Mouse (Mus musculus): Measurements from ENCODE around the gene Gm17657. TPM values are rescaled to one million over a fixed set of nuclear protein-coding genes. Genes with fewer than 3 reads are reported as not detected.
"Not testable (repeated sequence)": the region's sequence is repeated elsewhere in the genome, so short reads cannot be mapped to it uniquely, and the experiment has no call there.

Gm17657 gene
- total RNA-seq, 4 experiments from 2014 or later, result not detected

DNA sequence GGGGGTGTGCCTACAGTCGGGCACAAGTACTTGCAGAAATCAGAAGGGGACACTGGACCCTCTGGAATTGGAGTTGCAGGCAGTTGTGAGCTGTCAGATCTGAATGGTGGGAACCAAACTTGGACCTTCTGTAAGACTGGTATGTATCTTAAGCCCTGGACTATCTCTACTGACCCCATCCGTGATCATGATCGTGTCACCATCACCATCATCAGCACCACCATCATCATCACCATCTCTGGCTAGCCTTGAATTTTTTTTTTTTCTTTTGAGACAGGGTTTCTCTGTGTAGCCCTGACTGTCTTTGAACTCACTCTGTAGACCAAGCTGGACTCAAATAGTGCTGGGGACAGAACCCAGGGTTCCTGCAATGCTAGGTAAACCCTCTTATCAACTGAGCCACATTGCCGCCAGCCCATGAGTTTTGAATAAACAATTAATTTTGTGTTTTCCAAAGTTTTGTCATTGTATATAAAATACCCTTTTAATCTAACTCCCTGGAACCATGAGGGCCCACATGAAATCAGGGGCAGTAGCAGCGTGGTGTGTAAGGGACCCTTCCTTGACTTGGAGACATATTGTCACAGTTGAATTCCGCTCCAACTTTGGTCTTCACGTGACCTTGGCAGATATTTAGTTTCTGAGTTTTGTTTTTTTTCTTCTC lies 47.3 kb downstream of the Gm17657 start:
- DNase-seq (ENCODE audit: low spot score in 2 of 2), result no peak

DNA sequence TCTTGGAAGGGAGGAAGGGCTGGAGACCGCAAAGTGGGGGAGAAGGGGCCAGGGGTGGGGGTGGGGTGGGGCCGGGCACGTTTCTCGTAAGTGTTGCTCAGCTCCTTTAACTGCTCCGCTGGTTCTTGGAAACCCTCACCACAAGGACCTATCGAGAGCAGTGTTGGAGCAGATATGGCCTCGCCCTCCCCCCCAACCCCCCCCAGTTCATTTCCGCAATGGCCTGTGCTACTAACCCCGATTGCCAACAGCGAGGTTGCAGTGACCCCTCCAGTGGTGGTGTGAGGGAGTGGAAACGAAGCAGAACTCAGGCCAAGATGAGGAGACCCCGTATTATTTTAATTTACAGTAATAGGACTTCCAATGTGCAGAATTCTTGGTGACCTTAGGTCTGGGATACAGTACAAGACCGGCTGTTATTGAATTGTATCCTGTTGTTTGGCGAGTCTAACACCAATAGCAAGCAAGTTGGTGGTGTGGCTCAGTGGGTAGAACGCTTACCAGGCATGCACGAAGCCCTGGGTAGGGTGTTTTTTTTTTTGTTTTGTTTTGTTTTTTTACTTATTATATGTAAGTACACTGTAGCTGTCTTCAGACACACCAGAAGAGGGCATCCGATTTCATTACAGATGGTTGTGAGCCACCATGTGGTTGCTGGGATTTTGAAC lies 48.5 kb downstream of the Gm17657 start:
- no peak for DNase-seq (ENCODE audit: low spot score in 2 of 2)

DNA sequence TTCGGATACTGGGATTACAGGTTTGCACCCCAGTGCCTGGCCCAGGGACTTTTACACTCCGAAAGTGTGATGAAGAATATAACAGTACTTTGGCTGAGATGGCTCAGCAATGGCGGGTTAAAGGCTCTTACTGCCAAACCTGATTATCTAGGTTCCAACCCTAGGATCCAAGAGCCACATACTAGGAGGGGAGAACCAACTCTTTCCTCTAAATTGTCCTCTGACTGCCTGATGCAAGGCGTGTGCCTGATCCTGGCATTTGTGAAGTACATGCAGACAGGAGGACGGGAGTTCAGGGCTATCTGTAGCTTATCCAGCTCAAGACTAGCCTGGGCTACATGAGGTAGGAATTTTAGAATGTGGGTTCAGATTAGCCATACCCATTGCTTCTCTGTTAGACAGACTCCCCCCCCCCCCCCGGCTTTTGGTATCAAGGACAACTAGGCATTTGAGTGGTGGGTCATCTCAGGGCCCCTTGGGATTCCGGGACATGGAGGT lies 49.1 kb downstream of the Gm17657 start:
- no peak for DNase-seq (ENCODE audit: low spot score in 2 of 2)

DNA sequence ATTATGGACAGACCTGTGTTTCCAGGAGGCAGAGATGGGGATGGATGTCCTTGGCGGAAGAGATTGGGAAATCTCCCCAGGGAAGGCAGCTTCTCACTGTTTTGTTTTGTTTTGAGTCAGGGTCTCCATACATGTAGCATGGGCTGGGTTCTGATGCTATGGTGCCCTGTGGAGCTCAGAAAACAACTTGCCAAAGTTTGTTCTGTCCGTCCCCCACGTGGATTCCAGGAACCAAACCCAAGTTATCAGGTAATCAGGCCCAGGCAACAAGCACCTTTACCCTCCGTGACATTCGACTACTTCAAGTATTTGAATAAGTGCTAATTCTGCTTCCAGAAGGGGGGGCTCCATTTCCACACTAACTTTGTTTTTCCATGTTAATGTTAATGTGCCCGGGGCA lies 49.9 kb downstream of the Gm17657 start:
- DNase-seq (ENCODE audit: low spot score in 2 of 2), result no peak

DNA sequence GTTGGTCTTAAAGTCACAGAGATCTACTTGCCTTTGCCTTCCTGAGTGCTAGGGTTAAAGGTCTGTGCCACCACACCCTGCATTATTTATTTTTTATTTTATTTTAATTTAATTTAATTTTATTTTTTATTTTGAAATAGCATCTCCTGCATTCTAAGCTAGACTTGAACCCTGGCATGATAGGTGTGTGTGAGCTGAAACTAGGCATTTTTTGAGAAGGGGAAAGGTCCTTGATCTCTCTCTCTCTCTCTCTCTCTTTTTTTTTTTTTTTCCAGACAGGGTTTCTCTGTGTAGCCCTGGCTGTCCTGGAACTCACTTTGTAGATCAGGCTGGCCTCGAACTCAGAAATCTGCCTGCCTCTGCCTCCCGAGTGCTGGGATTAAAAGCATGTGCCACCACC lies 50.5 kb downstream of the Gm17657 start:
- not testable (repeated sequence) for DNase-seq (ENCODE audit: low spot score in 2 of 2)

DNA sequence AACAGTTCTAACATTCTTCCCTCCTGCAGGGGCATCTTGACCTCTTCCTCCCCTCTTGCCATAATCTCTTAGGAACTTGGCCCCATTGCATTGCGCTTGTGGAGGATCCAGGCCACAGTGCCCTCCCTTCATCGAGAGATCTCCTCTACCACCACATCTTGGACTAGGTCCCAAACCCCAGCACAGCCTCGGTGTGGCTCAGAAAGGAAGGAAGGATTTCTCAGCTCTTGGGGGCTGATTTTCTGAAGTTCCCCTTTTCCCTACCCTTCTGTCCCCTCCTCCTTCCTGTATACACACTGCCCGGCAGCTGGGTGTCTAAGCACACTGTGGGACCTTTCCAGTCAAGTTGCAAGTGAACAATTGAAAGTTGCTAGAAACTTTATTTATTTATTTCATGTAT lies 51.4 kb downstream of the Gm17657 start:
- DNase-seq (ENCODE audit: low spot score in 2 of 2), result no peak

DNA sequence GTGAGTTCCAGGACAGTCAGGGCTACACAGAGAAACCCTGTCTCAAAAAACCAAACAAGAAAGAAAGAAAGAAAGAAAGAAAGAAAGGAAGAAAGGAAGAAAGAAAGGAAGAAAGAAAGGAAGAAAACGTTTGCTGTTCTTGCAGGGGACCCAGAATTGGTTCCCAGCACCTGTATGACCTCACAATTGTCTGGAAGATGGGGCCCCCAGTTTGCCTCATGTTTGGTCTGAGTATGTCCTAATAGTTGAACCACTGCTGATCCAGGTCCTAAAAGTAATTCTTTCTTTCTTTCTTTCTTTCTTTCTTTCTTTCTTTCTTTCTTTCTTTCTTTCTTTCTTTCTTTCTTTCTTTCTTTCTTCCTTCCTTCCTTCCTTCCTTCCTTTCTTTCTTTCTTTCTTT lies 52.0 kb downstream of the Gm17657 start:
- DNase-seq (ENCODE audit: low spot score in 2 of 2), result not testable (repeated sequence)

DNA sequence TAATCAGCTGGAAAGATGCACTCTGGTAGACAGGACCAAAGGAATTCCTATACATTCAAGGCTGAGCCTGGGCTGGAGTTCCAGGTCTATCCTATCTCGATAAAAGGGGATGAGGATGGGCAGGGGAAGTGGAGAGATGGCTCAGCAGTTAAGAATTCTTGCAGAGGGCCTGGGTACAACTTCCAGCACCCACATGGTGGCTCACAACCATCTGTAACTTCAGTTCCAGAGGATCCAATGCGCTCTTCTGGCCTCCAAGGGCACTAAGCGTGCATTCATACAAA lies 52.4 kb downstream of the Gm17657 start:
- DNase-seq (ENCODE audit: low spot score in 2 of 2), result no peak

DNA sequence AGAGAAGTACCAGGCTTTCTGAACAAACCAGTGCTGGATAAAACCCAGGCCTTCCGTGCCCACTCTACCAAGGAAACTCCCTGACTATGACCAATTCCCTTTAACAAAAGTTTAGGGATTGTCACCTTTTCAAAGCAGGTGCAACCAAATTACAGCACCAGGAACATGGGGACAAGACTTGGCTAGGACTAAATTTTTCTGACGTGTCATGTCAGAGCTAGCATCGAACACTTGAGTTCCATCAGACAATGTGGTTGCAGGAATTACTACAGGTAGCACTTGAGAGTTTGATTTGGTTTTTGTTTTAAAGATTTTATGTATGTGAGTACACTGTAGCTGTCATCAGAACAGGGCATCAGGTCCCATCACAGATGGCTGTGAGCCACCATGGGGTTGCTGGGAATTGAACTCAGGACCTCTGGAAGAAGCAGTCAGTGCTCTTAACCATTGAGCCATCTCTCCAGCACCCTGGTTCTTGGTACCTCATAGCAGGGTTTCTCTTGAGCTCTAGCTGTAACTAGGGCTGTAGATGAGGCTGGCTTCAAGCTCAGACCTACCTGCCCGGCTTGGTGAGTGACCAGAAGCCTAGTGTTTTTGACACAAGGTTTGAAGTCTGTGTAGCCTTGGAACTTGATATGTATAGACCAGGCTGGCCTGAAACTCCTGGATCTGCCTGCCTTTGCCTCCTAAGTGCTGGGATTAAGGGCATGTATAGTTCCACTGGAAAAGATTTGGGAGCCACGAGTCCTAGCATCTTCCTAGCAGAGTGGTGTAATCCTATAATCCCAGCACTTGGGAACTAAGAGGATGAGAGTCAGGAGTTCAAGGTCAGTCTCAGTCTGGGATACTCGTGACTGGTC lies 53.0 kb downstream of the Gm17657 start:
- no peak for DNase-seq (ENCODE audit: low spot score in 2 of 2)

DNA sequence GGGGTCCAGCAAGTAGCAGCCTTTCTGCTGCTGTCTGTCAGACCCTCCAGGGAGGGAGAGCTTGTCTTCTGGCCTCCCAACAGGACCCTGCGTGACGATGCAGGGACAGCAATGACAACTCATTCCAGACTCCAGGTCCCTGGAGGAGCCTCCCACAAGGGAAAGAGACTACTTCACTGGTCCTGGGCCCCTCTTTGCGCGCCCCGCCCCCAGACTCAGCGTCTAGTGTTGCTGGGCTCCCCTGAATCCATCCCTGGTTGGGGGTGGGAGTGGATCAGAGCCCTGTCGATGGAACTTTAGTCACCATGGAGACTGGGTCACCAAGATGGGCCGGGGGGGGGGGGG lies 54.7 kb downstream of the Gm17657 start:
- no peak for DNase-seq (ENCODE audit: low spot score in 2 of 2)

DNA sequence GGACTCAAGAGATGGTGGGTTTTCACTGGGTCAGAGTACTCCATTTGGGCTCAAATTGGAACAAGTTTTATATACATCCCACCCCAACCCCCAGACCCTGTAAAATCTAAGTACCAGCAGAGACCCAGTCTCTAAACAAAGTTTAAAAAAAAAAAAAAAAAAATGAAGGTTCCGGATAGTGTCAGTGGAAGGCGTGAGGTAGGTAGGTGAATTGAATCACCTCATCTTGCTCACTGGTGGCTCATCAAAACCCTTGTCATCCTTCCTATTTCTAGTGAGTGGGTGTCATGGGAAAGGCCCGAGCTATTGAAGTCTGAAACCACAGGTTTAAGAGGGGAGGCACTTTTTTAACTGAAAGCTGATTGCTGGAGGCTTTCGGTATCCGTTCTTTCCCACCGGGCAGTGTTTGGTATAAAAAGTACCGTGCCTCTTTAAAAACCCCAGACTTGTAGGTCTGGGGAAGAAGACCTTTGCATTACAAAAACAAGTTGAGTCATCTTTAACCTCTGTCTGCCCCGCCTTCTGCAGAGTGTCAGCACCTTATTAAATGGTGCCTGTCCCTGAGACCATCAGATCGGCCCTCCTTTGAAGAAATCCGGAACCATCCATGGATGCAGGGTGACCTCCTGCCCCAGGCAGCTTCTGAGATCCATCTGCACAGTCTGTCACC lies 55.2 kb downstream of the Gm17657 start:
- no peak for DNase-seq (ENCODE audit: low spot score in 2 of 2)

DNA sequence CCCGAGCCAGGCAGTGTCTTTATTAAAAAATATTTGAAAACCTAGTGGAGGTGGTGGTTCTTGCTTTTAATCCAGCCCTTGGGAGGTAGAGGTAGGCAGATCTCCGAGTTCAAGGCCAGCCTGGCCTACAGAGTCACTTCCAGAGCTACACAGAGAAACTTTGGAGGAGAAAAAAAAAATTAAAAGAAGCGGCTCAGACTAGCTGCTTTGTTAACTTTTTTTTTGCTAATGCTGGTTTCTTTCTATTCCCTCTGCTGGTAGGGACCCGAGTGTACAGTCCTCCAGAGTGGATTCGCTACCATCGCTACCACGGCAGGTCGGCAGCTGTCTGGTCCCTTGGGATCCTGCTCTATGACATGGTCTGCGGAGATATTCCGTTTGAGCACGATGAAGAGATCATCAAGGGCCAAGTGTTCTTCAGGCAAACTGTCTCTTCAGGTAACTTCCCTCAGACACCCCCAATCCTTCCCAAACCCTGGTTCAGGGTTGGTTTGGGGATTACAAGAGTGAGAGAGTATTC lies 55.9 kb downstream of the Gm17657 start:
- DNase-seq (ENCODE audit: low spot score in 2 of 2), result no peak

DNA sequence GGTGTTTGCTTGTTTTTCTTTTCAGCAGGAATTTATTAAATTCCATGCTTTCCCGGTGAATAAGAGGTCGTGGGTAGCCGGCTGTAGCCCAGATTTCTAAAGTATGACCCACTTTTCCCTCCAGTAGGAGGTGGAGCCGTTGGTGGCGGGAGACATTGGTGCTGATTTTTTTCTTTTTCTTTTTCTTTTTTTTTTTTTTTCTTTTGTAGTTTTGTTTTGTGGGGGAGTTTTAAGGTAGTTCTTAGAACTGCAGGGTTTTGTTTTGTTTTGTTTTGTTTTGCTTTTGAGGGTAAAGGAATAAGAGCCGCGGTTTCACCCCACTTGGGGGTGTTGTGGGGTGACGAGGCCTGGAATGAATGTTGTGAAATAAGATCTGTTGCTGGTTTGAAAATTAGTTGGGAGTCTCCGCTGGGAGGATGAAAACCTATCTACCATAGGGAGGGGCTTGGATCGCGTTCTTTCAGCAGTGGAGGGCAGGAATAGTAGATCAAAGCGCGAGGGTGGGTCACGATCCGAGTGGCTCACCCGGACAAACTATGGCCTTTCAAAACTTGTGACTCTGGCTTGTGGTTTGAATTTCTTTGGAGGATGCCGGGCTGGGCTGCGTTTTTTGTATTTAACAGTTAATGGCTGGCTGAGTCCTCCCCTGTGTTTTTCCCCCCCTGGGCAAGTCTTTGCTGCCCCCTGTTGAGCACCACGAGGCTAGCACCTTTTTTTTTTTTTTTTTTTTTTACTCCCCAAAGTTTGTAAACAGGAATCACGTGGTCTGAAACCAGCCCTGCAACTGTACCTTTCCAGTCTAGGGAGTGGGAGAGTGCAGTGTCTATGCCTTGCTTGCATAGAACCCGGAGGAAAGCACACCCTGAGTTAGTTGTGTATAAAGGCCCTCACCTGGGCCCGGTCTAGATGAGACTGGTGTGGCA lies 56.9 kb downstream of the Gm17657 start:
- DNase-seq (ENCODE audit: low spot score in 2 of 2), result peak; percentile 16 to 26

DNA sequence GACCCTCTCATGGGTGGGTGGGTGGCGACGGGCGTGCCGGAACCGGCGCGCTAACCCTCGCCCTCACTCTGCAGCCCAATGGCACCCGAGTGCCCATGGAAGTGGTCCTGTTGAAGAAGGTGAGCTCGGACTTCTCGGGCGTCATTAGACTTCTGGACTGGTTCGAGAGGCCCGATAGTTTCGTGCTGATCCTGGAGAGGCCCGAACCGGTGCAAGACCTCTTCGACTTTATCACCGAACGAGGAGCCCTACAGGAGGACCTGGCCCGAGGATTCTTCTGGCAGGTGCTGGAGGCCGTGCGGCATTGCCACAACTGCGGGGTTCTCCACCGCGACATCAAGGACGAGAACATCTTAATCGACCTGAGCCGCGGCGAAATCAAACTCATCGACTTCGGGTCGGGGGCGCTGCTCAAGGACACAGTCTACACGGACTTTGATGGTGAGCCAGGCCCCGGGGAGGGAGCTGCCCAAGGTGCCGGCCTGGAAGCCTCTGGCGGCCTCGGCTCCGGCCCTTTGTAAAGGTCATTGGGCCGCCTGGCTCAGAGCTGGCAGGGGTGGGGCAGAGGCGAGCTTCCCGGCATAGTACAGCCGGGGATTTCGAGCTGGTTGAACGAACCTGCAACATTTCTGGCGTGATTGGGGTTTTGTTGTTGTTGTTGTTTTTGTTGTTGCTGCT lies 57.7 kb downstream of the Gm17657 start:
- peak; percentile 20 to 21 for DNase-seq (ENCODE audit: low spot score in 2 of 2)

DNA sequence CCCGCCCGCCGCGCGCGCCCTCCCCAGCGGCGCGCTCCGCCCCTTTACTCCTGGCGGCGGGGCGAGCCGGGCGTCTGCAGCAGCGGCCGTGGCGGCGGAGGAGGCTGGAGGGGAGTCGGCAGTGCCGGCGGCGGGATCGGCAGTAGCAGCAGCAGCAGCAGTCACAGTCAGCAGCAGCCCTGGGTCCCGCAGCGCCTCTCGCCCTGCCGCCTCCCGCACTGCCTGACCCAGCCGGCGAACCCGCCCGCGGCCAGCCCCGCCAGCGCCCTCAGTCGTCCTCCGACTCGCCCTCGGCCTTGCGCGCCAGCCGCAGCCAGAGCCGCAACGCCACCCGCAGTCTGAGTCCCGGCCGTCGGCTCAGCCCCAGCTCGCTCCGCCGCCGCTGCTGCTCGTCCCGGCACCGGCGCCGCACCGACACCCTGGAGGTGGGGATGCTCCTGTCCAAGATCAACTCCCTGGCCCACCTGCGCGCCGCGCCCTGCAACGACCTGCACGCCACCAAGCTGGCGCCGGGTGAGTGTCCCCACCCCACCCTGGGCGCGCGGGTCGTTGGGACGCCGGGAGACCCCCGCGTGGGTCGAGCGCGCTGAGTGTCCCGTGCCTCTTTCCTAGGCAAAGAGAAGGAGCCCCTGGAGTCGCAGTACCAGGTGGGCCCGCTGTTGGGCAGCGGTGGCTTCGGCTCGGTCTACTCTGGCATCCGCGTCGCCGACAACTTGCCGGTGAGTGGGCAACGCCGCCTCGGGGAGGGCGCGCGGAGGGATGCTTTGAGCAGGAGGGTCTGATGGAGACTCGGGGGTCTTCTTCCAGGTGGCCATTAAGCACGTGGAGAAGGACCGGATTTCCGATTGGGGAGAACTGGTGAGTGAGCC lies 58.5 kb downstream of the Gm17657 start, which contains the start of gene Pim1:
TSS of gene Pim1 (plus strand) at position 41 of the 869 bp plus-strand sequence.
- DNase-seq (ENCODE audit: low spot score in 2 of 2), result peak; percentile 40 to 66

DNA sequence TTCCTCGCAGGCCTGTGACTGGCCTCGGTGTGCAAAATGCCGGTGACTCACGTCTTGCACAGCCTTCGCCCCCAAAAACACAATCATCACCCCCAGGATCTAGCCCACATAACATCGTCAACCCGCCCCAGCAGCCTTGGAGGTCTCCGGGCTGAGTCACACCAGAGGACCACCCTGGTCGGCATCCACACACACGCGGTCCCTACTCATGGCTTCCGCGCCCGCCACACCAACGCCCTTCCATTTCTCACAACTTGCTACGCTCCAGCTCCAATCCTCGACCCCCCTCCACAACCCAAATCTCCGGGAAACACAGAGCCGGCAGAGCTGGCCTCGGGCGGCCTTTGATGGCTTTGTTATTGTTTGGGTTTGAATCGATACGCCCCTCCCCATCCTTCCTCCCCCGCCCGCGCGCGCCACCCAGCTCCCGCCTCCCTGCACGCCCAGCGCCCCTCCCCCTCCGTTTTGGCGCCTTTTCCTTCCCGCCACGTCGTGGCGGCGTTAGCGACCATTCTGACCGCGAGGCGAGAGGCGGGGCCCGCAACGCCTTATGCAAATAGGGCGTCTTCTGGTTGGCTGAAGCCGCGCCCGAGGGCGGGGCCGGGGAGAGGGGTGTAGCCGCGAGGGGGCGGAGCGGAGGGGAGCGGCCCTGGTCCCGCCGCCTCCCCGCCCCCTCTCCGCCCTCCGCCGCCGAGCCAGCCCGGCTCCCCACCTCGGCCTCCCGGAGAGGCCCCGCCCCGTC lies 59.3 kb downstream of the Gm17657 start:
- DNase-seq (ENCODE audit: low spot score in 2 of 2), result peak; percentile 75 to 96

DNA sequence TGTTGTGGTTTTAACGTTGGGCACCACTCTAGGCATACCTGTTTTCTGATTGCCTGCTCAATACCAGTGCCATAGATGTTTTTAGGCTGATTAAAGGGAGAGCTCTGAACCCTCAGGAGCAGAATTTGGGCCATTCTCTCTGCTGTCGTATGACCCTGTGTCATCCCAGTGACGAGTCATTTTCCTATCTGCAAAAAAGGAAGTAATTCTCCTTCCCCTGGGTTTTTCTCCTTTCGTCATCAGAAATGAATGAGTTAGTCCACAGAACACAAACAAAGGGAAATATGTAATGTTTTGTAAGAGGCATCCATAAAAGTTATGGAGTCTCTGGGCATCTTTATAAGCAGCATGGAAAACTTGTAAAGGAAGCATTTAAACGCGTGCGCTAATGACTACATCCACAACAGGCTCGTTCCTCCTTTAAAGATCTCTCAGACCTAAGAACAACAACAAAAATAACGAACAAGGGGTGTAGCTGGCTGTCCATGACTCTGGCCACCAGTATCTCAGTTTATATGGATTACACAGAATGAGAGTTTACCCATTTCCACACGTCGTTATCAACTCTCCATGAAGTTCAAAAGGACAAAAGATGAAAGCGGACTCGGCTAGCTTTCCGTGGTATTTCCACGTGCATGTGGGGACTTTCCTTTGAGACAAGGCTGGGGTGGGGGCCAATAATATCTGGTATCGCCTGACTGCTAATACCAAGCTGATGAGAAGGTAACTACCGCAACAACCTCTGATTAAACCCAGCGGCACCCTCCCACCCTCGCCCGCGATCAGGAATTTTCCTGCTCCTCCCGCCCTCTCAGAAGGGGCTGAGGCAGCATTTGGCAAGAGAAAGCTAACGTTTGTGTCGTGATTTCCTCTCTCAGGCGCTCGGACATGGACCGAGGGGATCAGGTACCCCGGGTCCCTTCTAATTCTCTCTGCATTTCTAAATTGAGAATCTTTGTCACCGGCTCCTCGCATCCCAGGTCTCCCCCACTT lies 60.2 kb downstream of the Gm17657 start:
- DNase-seq (ENCODE audit: low spot score in 2 of 2), result no peak
